Mouse (Mus musculus) c-Kit-positive CD71-positive TER-119-positive erythroid progenitor cells, embryonic 14.5 days (primary cell): ENCODE measurements around the gene Cnot11.
"Not testable (repeated sequence)": the region's sequence is repeated elsewhere in the genome, so short reads cannot be mapped to it uniquely, and the experiment has no call there.

Experiments used
- DNase-seq: peaks from one replicate; pipeline ENCODE4 v3.0.0-alpha.2; 2013; ENCODE audit warnings: low spot score

The Cnot11 gene

DNA sequence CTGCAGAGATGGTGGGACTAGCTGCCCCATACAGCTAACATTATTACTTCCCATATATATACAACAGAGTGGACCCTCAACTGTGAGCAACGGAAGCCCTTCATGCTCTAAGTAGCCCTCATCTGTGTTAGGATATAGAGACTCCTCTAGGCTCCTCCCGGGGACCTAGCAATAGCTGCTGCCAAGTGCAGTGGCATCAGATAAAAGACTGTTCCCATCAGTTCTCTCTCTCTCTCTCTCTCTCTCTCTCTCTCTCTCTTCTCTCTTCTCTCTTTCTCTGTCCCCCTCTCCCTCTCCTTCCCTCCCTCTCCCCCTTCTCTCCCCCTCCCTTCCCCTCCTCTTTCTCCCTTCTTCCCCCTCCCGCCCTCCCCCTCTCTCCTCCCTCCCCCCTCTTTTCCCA, 46.4 kb downstream of the Cnot11 start:
- no peak for DNase-seq

DNA sequence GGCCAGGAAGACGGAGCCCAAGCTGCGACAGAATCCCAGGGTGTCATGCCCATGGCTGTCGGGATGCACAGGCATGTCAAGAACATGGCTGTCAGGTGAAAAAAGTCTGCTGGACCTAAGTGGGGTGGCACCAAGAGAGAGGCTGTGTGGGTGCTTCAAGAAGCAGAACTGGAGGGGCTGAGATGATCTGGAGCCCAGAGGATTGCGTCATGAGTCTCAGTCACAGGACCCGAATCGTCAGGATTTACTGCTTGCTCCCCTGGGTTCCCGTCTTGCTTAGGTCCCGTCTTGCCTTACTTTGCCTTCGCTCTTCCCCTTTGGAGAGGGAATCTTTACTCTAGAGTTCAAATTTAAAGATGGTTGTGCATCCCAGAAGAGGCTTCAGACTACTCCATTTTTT, 48.4 kb downstream of the Cnot11 start:
- DNase-seq, result no peak

DNA sequence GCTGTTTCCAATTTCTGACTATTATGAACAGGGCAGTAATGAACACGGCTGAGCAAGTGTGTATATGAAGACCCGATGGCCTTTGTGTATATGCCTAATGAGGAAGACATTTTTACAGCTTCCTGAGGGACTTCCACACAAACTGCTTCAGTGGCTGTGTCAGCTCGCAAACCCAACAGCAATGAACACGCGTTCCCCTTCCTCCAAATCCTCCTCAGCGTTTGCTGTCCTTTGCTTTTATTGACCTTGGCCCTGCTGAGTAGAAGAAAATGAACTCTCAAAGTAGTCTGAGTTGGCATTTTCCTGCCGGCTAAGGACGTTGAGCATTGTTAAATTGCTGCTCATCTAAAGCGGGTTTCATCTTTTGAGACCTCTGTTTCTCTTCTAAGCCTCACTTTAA, 50.6 kb downstream of the Cnot11 start:
- no peak for DNase-seq

DNA sequence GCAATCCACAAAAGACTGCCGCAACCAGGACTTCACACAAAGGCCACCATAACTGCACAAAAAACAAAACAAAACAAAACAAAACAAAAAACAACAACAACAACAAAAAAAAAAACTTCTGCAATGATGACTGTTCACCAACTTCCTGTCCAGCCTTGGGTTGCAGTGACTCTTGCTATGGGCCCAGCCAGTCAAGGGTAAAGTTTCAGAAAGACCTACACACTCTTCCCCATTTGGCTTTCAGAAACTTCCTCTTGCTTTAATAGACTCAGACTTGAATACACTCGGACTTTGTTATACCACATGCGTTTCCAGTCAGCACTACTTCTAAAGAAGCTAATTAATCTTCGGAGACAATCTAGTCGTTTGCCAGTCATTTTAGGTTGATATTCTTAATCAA, 55.4 kb downstream of the Cnot11 start:
- DNase-seq, result no peak

DNA sequence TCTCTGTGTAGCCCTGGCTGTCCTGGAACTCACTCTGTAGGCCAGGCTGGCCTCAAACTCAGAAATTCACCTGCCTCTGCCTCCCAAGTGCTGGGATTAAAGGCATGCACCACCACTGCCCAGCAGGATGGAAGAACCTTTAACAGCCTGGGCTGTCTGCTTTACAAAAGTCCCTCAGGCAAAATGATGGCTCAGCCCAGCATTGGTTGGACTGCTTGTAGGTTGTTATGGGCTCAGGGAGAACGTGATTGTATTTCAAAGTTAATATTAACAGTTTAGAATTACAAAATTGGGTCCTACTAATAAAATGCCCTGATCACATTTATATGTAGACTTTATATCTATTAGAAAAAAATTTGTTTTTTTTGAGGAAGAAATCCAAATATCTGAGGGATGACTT, 56.8 kb downstream of the Cnot11 start:
- not testable (repeated sequence) for DNase-seq

DNA sequence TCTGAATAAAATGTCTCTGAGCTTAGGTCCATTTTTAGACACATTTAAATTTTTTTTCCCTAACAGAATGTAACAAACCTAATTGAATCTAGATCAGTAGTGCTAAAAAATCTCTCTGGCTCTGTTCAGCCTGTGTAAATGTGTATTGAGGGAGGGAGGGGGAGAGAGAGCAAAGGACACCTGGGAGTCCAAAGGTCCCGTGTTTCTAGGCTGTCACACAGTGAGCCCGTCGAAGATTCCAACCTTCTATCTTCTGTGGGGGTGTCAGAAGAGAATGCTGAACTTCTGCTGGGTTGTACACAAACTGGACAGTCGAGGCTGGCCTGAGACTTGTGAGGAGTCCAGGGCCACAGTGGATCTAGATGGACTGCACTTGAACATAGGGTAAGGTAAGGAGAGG, 57.3 kb downstream of the Cnot11 start:
- DNase-seq, result no peak

DNA sequence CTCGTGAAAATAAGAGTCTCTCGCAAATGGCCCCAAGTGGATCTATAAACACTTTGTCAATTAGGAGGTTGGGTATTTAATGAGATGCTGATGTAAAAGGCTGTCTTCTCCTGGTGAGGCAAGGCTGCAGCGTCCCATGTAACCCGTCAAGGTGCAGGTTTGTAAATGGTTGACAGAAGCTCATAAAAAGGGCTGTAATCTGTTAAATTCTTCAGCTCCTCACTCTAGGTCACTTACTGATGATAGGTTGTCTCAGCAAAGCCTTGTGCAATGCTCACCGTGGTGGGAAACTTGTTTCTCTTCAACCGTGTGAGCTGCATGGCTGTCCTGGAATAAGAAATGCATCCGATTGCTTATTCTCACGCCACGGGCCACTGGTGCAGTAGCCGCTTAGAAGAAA, 59.0 kb downstream of the Cnot11 start:
- no peak for DNase-seq
